Mouse (Mus musculus) left cerebral cortex, postnatal 4 days (tissue): ENCODE measurements around the gene Gm17949. TPM values are rescaled to one million over a fixed set of nuclear protein-coding genes. Genes with fewer than 3 reads are reported as not detected.

ENCODE experiments used
- DNase-seq: peaks from one replicate; pipeline ENCODE4 v3.0.0-alpha.2; 2022
- intact Hi-C: fragments of 180-260 bp; cut with DNase I; formaldehyde crosslinking; loops from one replicate; pipeline ENCODE4 v1.15.1; 2025
- total RNA-seq, 2 experiments: library from RNA; stranded (reverse); gene quantifications; 2 replicates each; pipeline ENCODE4 v1.2.3; 2021

The Gm17949 gene
- total RNA-seq, result not detected

DNA sequence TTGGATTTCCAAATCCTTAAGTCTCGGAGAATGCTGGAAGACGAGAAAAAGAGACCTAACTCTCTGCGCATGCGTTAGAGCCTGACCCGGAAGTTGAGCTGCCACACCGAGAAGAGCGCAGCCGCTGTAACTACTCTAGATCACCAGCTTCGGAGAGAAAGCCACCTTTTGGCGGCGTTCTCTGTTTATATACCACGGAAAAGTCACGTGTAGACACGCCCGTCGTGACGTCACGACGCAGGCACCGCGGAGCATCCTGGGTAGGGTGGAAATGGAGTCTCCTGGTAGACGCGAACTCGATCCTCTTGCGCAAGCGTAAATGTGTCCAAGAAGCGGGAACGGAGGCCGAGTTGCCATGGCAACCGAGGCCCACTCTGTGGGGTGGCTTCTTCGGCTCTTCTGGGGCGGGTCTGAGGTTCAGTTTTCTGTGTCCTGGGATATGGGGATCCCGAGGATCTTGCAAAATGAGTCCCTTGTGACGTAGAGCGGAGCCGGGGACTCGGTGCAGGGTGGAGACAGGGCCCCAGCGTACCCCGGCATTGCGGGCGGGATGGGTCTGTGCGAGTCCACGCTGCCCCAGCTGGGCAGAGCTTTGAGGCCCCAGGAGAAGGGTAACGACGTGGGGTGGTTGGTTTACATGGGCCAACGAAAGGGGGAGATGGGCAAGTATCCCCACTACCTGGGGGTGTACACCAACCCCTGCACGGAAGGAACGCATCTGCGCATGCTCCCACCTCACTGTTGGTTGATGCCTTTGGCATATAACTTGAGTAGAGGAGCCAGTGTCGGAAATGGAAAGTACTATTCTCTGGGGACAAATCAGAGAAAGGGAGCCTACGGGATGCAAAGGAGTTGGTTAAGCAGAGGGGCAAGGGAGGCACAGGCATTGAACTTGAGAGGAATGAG lies at the start of gene Gm17949, which contains the start of gene Gtf2f1:
TSS of gene Gm17949 (plus strand) at position 234 of the 906 bp plus-strand sequence.
TSS of gene Gtf2f1 (minus strand) at position 53 of the 906 bp plus-strand sequence.
- intact Hi-C loops, result no loop called here
- DNase-seq, result peak; percentile 98

DNA sequence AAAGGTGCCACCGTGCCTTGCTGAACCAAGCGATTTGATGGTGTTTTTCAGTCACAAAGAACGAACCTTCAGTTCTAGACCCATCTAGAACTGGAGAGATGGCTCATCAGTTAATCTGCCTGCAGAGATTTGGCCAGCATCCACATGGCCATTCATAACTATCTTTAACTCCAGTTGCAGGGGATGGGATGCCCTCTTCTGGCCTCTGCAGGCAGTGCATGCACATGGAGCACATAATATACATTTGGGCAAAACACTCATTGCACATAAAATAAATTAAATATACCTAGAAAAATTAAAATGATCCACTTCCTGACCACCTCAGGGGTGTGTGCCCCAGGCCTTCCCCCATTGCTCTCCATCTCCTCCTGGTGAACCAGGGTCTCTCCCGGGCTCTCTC lies 49.4 kb upstream of the Gm17949 start:
- intact Hi-C loops, result no loop called here
- no peak for DNase-seq

DNA sequence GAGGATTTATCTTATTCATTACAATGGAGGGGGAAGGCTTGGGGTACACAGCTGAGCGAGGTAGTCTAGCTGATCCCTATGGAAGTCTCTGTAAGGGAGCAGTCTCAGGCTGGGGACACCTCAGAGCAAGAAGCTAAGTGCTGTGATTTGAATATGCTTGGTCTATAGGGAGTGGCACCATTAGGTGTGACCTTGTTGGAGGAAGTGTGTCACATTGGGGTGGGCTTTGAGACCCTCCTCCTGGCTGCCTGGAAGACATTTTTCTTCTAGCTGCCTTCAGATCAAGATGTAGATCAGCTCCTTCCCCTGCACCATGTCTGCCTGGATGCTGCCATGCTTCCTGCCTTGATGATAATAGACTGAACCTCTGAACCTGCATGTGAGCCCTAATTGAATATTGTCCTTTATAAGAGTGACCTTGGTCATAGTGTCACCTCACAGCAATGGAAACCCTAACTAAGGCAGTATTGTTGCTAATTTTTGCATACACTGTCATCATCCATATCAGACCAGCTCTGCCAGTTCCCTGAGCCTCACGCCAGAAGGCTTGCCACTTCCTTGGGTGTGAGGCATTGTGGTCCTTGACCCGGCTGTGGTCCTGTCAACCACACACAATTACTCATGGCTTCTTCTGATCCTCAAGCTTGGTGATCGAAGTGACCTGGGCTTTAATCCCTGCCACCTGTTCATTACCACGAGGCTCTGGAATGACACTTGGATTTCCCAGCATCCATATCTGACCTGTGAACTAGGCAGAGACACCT lies 48.4 kb upstream of the Gm17949 start:
- intact Hi-C loops, result no loop called here
- DNase-seq, result no peak

- no peak for DNase-seq
These were observed 47.6 kb upstream of the Gm17949 start for GRCm38 (mm10) chr17:56963646-56964045.

DNA sequence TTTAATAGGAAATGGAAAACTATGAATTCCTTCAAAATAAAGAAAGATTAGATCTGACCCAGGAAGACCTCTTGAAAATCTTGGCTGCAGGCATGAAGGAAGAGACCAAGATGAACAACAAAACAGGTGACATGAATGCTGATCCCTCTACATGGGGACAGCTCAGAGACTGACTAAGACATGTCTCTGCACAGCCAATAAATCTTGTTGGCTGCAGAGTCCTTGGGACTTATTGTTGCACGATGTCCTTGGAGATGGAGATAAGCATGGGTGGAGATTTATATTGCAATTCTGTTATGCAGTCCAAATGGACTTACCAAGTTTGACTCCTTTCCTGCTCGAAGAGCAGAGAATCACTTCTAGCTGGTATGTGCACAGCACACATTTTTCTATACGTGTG lies 41.9 kb upstream of the Gm17949 start:
- intact Hi-C loops, result no loop called here
- no peak for DNase-seq

More at GRCm38 (mm10) chr17:56963646-56964045, 47.6 kb upstream of the Gm17949 start:
- intact Hi-C loops, result no loop called here

DNA sequence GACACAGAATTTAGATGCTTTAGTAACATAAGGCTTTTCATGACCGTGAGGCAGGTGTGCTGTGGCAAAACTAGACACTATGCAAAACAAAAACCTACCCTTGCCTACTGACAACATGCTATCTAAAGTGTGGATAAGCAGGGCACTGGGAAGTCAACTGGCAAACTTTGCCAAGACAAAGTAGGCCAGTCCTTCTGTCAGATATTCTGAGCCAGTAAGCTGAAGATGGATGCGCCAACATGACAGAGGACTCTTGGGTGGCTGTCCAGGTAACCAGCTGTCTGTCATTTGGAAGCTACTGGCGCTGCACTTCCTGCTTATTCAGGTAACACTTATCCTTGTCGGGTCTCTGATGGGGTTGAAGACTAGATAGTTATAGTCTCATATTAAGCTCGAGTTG lies 41.2 kb upstream of the Gm17949 start:
- intact Hi-C loops, result no loop called here
- DNase-seq, result no peak

DNA sequence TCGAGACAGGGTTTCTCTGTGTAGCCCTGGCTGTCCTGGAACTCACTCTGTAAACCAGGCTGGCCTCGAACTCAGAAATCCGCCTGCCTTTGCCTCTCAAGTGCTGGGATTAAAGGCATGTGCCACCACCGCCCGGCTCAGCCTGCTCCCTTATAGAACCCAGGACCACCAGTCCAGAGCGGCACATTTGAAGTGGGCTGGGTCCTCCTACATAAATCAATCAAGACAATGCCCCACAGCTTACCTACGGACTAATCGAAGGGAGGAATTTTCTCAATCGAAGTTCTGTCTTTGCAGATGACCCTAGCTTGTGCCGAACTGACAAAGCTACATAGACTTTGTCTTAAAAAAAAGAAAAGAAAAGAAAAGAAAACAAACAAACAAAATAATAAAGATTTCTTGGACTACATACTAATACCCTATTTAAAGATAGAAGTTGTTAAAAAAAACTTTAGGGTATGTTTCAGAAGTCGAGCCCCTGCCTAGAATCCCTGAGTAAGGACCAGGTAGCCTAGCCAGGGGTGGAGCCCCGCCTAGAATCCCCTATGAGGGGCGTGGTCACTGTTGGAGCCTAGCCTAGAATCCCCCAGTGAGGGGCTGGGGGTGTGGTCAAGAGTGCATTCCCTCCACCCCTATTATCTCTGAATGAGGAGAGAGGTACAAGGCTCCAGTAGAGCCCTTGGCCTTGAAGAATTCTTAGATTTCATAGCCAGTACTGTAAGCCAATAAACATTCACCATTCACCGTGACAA lies 37.1 kb upstream of the Gm17949 start:
- no peak for DNase-seq
- intact Hi-C loops, result no loop called here

DNA sequence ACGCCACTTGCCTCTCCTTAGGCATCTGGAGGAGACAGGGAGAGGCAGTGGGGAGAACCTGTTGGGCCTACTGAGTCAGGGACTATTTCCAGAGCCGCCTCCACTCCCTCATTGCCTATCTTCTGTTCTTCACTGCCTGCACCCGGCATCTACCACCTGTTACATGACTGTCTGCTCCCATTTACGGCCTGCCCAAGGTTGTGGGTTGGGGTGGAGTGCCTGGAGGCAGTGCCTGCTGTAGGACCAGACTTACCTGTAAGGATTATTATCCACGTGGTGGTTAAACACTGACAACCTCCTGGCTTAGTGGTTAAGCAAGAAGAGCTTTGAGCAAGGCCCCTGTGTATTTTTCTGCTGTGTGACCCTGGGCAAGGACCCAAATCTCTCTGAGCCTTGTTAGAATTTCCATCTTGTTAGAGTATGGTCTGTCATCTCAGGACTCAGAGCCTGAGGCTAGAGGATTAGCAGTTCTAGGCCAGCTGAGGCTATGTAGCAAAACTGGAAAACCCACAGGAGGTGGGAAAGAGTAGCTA lies 36.5 kb upstream of the Gm17949 start:
- intact Hi-C loops, result no loop called here
- no peak for DNase-seq

DNA sequence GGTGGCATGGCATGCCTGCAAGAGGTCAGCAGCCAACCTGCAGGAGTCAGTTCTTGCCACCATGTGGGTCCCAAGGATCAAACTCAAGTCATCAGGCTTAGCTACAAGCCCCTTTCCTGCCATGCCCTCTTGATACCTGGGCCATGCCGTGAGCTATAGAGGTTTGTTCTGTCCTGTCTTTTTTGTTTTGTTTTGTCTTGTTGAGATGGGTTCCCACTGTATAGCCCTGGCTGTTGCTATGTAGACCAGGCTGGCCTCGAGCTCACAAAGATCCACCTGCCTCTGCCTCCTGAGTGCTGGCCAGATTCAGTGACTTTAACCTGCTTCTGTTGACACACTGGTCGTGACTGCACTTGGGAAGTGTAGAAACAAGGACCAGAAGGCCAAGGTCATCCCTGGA lies 35.9 kb upstream of the Gm17949 start:
- DNase-seq, result no peak
- intact Hi-C loops, result no loop called here

DNA sequence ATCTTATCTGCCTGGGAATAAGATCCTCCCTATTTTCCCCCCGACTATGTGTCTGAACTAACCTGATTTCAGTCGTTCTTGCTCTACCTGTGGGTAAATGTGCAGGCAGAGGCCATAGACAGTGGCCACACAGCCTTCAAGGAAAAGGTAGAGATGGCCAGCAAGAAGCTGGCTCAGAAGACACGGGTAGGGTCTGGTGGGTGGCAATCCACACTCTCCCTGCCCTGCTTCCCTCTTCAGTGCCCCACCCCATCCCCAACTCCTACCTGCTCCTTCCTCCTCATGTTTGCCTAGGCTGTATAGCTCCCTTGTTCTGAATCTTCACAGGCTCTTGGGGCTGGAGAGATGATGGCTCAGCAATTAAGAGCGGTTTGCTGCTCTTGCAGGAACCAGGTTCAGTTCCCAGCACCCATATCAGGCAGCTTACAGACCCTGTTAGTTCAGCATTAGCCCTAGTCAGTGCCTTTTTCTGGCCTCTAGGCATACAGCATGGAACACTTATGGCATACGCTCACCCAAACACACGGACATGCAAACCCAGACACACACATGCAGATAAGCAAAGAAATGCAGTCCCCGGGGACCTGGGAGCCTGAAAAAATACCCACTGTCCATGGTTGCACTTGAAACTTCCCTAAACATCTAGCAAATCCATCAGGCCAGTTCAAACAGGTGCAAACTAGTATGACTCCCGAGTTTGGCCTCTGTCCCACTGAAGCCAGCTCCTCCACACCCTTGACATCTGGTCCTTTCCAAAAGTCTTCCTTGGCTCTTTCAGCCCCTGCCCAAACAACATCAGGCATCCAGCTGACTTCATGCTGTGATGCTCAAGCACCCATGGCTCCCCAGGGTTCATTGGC lies 34.5 kb upstream of the Gm17949 start:
- intact Hi-C loops, result no loop called here

GRCm38 (mm10) chr17:56979524-56979923 lies 31.7 kb upstream of the Gm17949 start:
- intact Hi-C loops, result no loop called here
- no peak for DNase-seq

More for the DNA sequence above, 34.5 kb upstream of the Gm17949 start:
- no peak for DNase-seq

DNA sequence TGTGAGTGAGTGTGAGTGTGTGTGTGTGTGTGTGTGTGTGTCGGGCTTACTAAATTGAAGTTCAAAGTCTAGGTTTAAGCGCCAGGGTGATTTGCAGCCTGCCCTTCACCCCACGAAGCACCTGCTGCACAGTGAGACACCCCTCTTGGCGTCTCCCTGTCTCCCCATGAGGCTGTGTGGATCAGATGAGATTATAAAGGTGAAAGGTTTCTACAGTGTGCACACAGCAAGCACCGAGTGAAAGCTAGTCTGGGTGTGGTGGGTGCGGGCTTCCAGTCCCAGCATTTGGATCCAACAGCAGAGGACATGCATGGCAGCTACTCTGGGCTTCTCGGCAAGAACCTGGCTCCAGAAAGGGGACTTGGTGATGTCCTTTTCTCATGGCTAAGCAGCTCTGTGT lies 30.2 kb upstream of the Gm17949 start:
- no peak for DNase-seq
- intact Hi-C loops, result no loop called here

- no peak for DNase-seq
- intact Hi-C loops, result no loop called here
These were observed 29.3 kb upstream of the Gm17949 start, which contains the start of gene Acer1 for GRCm38 (mm10) chr17:56982013-56982412. Acer1 (minus strand) TSS chr17:56982126.

DNA sequence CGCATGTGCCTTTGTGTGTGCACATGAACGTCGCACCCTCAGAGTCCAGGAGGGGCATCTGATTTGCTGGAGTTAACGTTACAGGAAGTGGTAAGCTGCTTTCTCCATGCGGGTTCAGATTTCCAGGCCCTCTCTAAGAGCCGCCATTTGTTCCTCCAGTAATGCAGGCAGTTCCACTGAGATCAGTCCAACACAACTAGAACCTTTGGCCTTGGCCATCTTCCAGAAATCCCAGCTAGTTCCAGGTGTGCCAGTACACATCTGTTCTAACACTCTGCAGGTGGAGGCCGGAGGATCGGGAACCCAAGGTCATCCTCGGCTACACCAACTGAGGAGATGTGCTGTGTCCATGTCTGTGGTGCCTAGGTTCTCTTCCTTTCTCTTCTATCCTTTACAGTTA lies 26.4 kb upstream of the Gm17949 start:
- intact Hi-C loops, result no loop called here
- DNase-seq, result no peak

DNA sequence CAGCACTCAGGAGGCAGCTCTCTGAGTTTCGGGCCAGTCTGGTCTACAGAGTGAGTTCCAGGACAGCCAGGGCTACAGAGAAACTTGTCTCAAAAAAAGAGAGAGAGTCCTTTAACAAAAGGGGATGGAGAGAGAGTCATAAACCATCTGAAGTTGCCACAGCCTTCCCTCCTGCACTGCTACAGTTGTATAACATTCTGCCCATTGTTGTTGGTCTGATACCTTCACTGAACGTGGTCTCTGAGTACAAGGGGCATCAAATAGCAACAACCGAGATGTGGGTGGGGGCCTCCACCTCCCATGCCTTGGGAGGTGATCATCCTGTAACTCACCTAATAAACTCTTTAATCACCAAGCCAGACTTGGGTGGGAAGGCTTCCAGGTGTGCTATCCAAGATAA lies 25.6 kb upstream of the Gm17949 start:
- no peak for DNase-seq
- intact Hi-C loops, result no loop called here

- no peak for DNase-seq
- intact Hi-C loops, result no loop called here
These were observed 25.0 kb upstream of the Gm17949 start for GRCm38 (mm10) chr17:56986105-56986805.

DNA sequence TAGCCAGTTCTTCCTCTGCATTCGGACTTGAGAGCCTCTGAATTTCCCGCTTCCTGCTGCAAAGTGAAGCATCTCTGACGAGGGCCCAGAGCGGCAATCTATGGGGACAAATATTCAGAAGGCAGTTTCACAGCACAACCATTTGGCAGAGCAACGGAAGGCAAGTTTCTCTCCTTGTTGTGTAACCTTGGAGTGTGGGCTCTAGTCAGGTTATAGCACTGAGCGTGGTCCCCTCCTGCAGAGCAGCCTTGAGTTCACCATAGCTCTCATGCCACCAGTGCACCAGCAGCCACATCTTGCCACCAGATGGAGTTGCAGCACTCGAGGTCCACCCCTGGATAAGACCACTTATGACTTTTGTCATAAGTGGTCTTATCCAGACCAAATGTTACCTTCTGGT lies 22.8 kb upstream of the Gm17949 start:
- intact Hi-C loops, result no loop called here
- no peak for DNase-seq

DNA sequence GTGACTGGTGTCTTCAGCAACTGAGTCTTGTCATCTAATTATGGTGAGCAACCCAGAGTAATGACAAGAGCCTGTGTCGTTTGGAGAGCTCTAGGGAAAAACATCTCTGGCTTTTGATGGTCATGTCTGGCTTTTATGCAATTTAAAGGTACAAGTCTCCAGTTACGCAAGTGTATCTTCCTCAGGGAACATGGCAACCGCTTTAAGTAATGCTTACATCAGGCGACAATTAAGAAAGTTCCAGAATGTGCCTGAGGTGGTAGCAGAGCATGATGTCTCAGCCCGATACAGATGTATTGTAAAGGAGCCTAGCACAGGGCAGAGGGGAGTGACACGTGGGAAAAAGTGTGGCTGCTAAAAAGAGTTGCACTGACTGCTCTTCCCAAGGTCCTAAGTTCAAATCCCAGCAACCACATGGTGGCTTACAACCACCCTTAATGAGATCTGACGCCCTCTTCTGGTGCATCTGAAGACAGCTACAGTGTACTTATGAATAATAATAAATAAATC lies 22.3 kb upstream of the Gm17949 start:
- intact Hi-C loops, result no loop called here

More for the DNA sequence above, 22.3 kb upstream of the Gm17949 start:
- no peak for DNase-seq
